Mouse (Mus musculus) stomach, embryonic 16.5 days (tissue): Measurements from ENCODE around the gene Mcu. TPM values are rescaled to one million over a fixed set of nuclear protein-coding genes. Genes with fewer than 3 reads are reported as not detected.

Experiments
- ATAC-seq: fragments of 200-750 bp; cut with Nextera tagmentation; 2 replicates; pipeline ENCODE4 v1.8.0; 2017; ENCODE audit warnings: moderate number of reproducible peaks, moderate TSS enrichment; ENCODE audit not compliant: insufficient read depth, low FRiP score
- H3K27ac ChIP-seq: fragments of 300-500 bp; sonication (generic); 2 replicates; pipeline ENCODE4 v1.5.1; 2014; ENCODE audit warnings: low read length
- H3K27me3 ChIP-seq: fragments of 300-500 bp; sonication (generic); 2 replicates; pipeline ENCODE4 v1.6.1; 2014; ENCODE audit warnings: low read length, control low read depth, mixed read lengths; ENCODE audit not compliant: control insufficient read depth, insufficient read depth
- H3K36me3 ChIP-seq: fragments of 300-500 bp; sonication (generic); 2 replicates; pipeline ENCODE4 v1.6.1; 2014; ENCODE audit warnings: low read length; ENCODE audit not compliant: control insufficient read depth, insufficient read depth
- H3K4me1 ChIP-seq: fragments of 300-500 bp; sonication (generic); 2 replicates; pipeline ENCODE4 v1.6.1; 2014; ENCODE audit warnings: low read length, control low read depth, mixed read lengths; ENCODE audit not compliant: control insufficient read depth, insufficient read depth
- H3K4me2 ChIP-seq: fragments of 300-500 bp; sonication (generic); 2 replicates; pipeline ENCODE4 v1.6.1; 2014; ENCODE audit warnings: low read depth, low read length, mixed read lengths
- H3K4me3 ChIP-seq: fragments of 300-500 bp; sonication (generic); replicated peaks from 2 replicates; pipeline ENCODE4 v1.5.1; 2014; ENCODE audit warnings: mild to moderate bottlenecking, low read length
- H3K9ac ChIP-seq: fragments of 300-500 bp; sonication (generic); 2 replicates; pipeline ENCODE4 v1.6.1; 2014; ENCODE audit warnings: low read length
- H3K9me3 ChIP-seq: fragments of 300-500 bp; sonication (generic); replicated peaks from 2 replicates; pipeline ENCODE4 v1.6.1; 2016; ENCODE audit warnings: low read length, control low read depth; ENCODE audit not compliant: control insufficient read depth
- WGBS: fragments of 180-500 bp; shearing (Covaris S2); extraction: QIAGEN DNeasy Blood & Tissue Kit; methylation state at CpG from one replicate; pipeline ENCODE4 v1.1.7; 2014; 5-methylcytosine and 5-hydroxymethylcytosine counted together
- polyA plus RNA-seq: library from polyadenylated mRNA; unstranded; fragments of >200 nt; fragmentation: Nextera tagmentation; extraction: Ambion mirVana; gene quantifications from 2 replicates; pipeline ENCODE4 v1.2.1, GENCODE M21; 2015

Mcu gene
- polyA plus RNA-seq, 1 experiment from 2014 or later, result 60.0 TPM

DNA sequence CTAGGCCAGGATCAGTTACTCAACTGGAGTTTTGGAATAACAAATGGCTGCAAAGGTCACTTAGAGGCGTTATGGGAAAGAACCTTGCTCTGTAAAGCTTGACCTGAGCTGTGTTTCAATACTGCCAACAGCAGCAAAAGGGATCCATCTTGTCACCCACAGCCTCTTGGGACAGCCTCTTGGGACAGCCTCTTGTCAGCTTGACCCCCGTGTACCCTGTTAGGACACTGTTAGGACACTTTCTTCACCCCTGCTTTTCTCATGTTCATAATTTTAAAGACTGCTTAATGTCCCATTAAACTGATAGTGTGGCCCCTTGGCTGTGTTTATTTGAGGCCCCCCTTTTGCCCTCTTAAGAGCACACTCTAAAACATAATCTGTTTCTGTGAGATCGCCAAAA is 192.0 kb downstream of the Mcu start:
- Histone ChIP-seq H3K27me3 (no peaks in the 10 kb centered on the region), H3K4me1 (no peaks in the 10 kb centered on the region), H3K36me3 (no peaks in the 10 kb centered on the region), H3K9me3 (no peaks in the 10 kb centered on the region), H3K27ac (no peak overlapping the region), H3K4me3 (no peak overlapping the region), H3K9ac (no peak overlapping the region), H3K4me2 (no peak overlapping the region)
- ATAC-seq, result no peak
- WGBS, result 49% methylated on average over 3 of the region's 3 CpGs

DNA sequence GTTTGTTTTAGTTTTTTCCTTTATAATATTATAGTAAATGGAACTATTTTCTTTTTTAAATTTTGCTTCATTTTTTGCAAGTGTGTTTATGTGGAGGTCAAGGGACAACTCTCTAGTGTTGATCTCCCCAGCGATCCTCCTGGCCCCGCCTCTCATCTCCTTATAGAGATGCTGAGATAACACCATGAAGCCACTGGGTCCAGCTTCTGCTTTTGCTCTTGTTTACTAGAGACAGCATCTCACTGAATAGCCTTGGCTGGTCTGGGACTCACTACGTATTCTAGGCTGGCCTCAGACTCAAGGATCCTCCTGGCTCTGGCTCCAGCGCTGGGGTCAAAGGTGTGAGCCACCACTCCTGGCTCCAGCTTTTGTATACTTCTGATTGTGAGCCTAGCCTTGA is 197.0 kb downstream of the Mcu start:
- ATAC-seq, result no peak
- WGBS, result 79% methylated on average over 4 of the region's 4 CpGs
- H3K36me3 ChIP-seq, result no peaks in the 10 kb centered on the region
- no peak overlapping the region for H3K4me2 ChIP-seq
- H3K27ac ChIP-seq, result no peak overlapping the region
- H3K4me3 ChIP-seq, result no peak overlapping the region
- H3K9ac ChIP-seq, result no peak overlapping the region
- no peaks in the 10 kb centered on the region for H3K4me1 ChIP-seq
- no peaks in the 10 kb centered on the region for H3K9me3 ChIP-seq
- H3K27me3 ChIP-seq, result no peaks in the 10 kb centered on the region

DNA sequence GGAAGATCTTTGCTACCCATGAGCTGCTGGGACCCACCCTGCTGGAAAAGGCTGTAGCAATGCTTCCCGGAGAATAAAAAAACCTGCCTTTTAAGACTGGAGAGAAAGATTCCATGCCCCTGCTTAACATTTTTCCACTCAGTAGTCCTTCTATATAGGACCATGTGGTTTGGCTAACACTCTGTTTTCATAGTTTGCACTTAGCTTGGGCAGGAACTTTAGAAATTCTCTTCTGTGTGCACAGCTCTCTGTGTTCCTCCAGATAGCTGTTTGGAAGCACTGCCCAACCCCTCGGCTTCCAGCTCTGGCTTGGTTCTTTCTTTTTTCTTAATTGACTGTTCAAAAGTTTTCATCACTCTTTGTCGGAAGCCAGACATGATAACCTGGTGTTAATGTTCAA is 199.9 kb downstream of the Mcu start:
- Histone ChIP-seq H3K4me1 (no peaks in the 10 kb centered on the region), H3K9me3 (no peaks in the 10 kb centered on the region), H3K27ac (no peak overlapping the region), H3K36me3 (no peaks in the 10 kb centered on the region), H3K4me3 (no peak overlapping the region), H3K27me3 (no peaks in the 10 kb centered on the region), H3K4me2 (no peak overlapping the region), H3K9ac (no peak overlapping the region)
- whole genome bisulfite sequencing, result 72% methylated on average over 3 of the region's 3 CpGs
- no peak for ATAC-seq

DNA sequence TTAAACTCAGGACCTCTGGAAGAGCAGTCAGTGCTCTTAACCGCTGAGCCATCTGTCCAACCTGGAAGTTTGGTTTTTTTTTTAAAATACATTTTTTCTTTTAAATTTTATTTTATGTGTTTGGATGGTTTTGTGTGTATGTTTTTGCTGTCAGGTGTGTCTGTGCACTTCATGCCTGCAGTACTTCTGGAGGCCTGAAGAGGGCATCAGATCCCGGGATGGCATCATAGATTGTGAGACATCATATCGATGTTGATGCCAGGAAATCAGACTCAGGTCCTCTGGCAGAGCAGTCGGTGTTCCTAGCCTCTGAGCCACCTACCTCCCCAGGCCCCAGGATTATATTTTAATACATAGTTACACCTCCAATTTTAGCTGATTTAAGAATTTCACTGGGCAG is 202.8 kb downstream of the Mcu start:
- Histone ChIP-seq H3K36me3 (no peaks in the 10 kb centered on the region), H3K9me3 (no peaks in the 10 kb centered on the region), H3K4me2 (no peak overlapping the region), H3K27ac (no peak overlapping the region), H3K4me1 (no peaks in the 10 kb centered on the region), H3K9ac (no peak overlapping the region), H3K27me3 (no peaks in the 10 kb centered on the region), H3K4me3 (no peak overlapping the region)
- ATAC-seq, result no peak
- WGBS, result 92% methylated on average over 4 of the region's 4 CpGs

DNA sequence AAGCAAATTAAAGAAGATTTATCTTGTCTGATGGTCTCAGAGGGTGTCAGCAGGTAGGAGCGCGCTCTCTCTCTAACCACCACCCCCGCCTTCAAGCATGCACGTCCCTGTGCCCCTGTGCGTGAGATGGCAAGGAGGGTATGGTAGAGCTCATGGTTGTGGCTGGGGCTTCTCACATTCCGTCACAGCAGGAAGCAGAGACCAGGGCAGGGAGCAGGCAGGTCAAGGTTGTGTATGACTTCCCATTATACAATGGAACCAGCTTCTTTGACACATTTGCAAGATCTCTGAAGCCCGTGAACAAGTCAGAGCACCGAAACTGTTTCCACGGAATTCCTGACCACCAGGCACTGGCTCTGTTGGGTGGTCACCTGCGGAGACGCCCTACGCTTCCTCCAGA is 206.2 kb downstream of the Mcu start:
- Histone ChIP-seq H3K9ac (no peak overlapping the region), H3K27me3 (no peaks in the 10 kb centered on the region), H3K27ac (no peak overlapping the region), H3K4me2 (no peak overlapping the region), H3K4me1 (no peaks in the 10 kb centered on the region), H3K4me3 (no peak overlapping the region), H3K36me3 (no peaks in the 10 kb centered on the region), H3K9me3 (no peaks in the 10 kb centered on the region)
- 66% methylated on average over 12 of the region's 12 CpGs for WGBS
- ATAC-seq, result no peak

DNA sequence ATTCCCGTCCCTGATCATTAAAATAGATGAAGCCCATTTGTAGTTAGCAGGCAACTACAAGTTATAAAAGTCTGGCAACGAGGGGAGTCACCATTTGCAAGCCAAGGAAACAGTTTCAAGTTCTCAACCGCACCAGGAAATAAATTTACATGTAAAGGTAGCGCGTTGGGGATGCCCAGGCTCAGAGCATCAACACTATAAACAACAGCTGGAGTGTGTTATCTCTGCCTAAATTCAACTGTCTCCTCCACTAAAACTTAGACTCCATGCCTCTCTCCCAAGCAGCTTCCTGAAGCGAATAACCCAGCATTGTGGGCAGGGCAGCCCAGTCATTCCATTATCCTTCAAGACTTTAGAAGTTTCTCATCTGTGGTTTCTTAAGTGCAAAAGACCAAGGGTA is 208.0 kb downstream of the Mcu start:
- Histone ChIP-seq H3K4me1 (no peaks in the 10 kb centered on the region), H3K9me3 (no peaks in the 10 kb centered on the region), H3K4me3 (no peak overlapping the region), H3K27me3 (no peaks in the 10 kb centered on the region), H3K9ac (no peak overlapping the region), H3K27ac (no peak overlapping the region), H3K4me2 (no peak overlapping the region), H3K36me3 (no peaks in the 10 kb centered on the region)
- 43% methylated on average over 6 of the region's 6 CpGs for WGBS
- no peak for ATAC-seq

DNA sequence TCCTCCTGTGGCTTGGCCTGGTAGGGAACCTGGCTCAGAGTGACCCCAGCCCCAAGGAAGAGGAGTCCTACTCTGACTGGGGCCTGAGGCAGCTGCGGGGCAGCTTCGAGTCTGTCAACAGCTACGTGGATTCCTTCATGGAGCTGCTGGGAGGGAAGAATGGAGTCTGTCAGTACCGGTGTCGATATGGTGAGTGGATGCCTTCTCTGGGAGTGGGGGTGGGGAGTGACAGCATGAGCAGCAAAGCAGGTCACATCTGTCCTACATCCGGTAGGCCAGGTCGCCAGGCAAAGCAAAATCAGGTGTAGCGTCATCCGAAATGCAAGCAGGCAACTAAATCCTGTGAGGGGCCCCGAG is 212.7 kb downstream of the Mcu start:
- peak overlapping the region; percentile 4 for H3K4me2 ChIP-seq
- H3K4me3 ChIP-seq, result 0 out of 2 replicates have a peak overlapping the region, but pooled peaks have one; percentile 0
- whole genome bisulfite sequencing, result 55% methylated on average over 10 of the region's 10 CpGs
- H3K9ac ChIP-seq, result peak overlapping the region; percentile 17; the same call in 1 of the 2 replicates
- H3K4me1 ChIP-seq, result no peaks in the 10 kb centered on the region
- ATAC-seq, result no peak; the same call in 1 of the 2 replicates
- no peaks in the 10 kb centered on the region for H3K27me3 ChIP-seq
- H3K9me3 ChIP-seq, result no peaks in the 10 kb centered on the region
- no peak overlapping the region; the same call in 1 of the 2 replicates for H3K27ac ChIP-seq
- H3K36me3 ChIP-seq, result no peaks in the 10 kb centered on the region

DNA sequence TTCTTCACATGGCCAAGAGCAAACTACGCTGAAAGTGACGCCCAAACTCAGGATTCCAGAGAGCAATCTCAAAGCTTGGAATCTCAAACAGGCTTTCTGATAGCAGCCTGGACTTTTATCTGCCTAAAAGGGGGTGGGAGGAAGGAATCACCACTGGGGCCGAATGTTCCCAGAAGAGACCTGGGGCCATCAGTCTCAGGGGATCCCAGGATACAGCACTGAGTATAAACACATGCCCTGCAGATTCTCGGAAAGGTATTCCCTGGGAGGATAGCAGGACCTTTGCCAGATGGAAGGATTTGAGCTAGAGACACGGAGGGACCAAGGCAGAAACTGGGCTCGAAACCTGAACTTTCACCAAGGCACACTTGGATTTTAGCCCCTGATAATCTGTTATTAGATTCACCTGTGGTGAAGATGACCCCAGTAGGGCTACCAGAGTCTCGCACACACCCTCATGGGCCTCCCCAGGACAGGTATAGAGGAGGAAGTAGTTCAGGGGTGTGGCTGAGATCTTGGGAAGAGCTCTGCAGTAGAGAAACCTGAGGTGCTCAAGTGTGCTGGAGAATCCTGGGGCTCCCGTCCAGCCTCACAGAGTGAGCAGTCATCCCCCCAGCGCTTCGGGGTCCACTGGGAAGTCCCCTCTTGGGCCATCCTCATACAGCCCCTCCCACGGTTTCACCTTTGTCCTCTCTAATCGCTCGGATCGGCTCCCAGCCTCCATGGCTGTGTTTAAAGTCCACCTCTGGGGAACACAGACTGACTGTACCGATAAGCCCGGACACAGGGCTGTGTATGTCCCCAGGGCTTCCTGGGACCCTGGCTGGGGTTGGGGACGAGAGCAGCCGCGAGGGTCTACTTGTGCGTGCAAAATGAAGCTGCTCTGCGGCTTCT is 213.3 kb downstream of the Mcu start, which contains the start of gene Pla2g12b:
Gene Pla2g12b (plus strand): TSS at position 762 of the 894 bp plus-strand sequence.
- Histone ChIP-seq H3K9ac (peak within 1 kb of the TSS; percentile 17; the same call in 1 of the 2 replicates), H3K27ac (peak within 1 kb of the TSS; percentile 9; the same call in 1 of the 2 replicates), H3K4me2 (peak within 1 kb of the TSS; percentile 4), H3K27me3 (no peaks in the 10 kb centered on the region), H3K4me1 (no peaks in the 10 kb centered on the region), H3K4me3 (0 out of 2 replicates have a peak within 1 kb of the TSS, but pooled peaks have one; percentile 0), H3K9me3 (no peaks in the 10 kb centered on the region), H3K36me3 (no peaks in the 10 kb centered on the region)
- WGBS, result 56% methylated on average over 21 of the region's 21 CpGs
- peak; percentile 71; the same call in 1 of the 2 replicates for ATAC-seq
